Mouse (Mus musculus) thymus, adult 2 months (tissue): ENCODE results near the gene Ank3.

Experiments used
- CTCF ChIP-seq: fragments of 200-500 bp; IDR thresholded peaks from 2 replicates; pipeline ENCODE4 v1.5.1; 2012; ENCODE audit warnings: mild to moderate bottlenecking, control low read depth, low read length, moderate library complexity, borderline replicate concordance; ENCODE audit not compliant: control insufficient read depth, poor library complexity, insufficient read depth; ENCODE audit errors: extremely low read depth
- POLR2A ChIP-seq: fragments of 200-500 bp; IDR thresholded peaks from 2 replicates; pipeline ENCODE4 v1.6.1; 2012; ENCODE audit warnings: mild to moderate bottlenecking, low read length, control low read depth, moderate library complexity; ENCODE audit not compliant: control insufficient read depth, poor library complexity, insufficient read depth; ENCODE audit errors: extremely low read depth

DNA sequence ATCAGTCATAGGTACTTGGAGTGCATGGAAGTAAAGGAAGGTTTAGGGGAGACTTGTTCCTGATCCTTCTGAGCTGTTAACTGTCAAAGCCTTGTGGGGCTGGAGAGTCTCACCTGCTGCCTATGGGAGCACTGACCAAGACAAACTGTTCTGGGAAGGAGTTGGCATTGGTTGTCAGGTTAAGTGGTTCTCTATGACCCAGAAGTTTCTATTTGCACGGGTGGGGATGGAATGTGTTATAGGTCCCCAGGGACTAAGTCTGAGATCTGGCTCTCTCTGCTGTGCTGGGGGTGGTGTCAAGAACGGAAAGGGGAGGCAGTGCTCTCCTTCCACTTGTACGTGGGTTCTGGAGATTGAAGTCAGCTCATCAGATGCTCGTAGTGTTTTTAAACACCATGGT is 6.9 kb downstream of the Ank3 start:
- no peak for TF ChIP-seq CTCF
- TF ChIP-seq POLR2A = no peak
